Mouse (Mus musculus): ENCODE results near the gene C2cd3.
"Not testable (repeated sequence)": the region's sequence is repeated elsewhere in the genome, so short reads cannot be mapped to it uniquely, and the experiment has no call there.

Gene C2cd3

GRCm38 (mm10) chr7:100470796-100471406 is 98.9 kb downstream of the C2cd3 start:
- DNase-seq (ENCODE audit: low spot score): no peak

- peak; percentile 56 for DNase-seq (ENCODE audit: low spot score)
These were observed 99.4 kb downstream of the C2cd3 start for GRCm38 (mm10) chr7:100471407-100471797.

- DNase-seq (ENCODE audit: low spot score): peak; percentile 57
These were observed 100.7 kb downstream of the C2cd3 start, which contains the start of gene Ucp3 for GRCm38 (mm10) chr7:100472777-100473176. Gene Ucp3 (plus strand): TSS chr7:100472990.

- peak; percentile 42 for DNase-seq (ENCODE audit: low spot score)
These were observed 101.9 kb downstream of the C2cd3 start for GRCm38 (mm10) chr7:100473846-100474454.

GRCm38 (mm10) chr7:100474680-100475079 is 102.6 kb downstream of the C2cd3 start:
- DNase-seq (ENCODE audit: low spot score): peak; percentile 90

GRCm38 (mm10) chr7:100479100-100479822 is 107.2 kb downstream of the C2cd3 start:
- DNase-seq (ENCODE audit: low spot score): no peak

GRCm38 (mm10) chr7:100479823-100480164 is 107.8 kb downstream of the C2cd3 start:
- DNase-seq (ENCODE audit: low spot score): no peak

DNA sequence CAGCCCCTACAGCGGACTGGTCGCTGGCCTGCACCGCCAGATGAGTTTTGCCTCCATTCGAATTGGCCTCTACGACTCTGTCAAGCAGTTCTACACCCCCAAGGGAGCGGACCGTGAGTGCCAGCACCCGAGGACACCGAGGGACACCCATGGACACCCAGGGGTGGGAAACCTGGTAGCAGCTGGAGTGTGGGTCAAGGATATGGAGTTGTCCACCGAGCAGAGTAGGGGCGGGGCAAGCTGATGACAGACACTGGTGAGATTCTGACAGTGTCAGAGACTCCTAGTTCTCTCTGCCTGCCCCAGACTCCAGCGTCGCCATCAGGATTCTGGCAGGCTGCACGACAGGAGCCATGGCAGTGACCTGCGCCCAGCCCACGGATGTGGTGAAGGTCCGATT is 108.1 kb downstream of the C2cd3 start:
- no peak for DNase-seq (ENCODE audit: low spot score)

DNA sequence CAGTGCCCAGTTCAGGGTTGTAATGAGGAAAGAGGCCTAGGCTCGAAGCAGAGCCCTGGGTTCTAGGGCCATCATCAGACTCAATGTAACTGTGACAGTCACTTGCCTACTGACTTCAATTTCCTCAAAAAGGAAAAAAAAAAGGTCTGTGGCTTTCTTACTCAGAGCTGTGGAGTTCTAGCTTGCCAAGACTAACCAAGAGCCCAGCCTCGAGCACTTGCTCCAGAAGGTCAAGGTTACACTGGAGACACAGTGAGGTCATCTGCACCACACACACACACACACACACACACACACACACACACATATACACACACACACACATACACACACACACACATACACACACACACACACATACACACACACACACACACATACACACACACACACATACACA is 110.0 kb downstream of the C2cd3 start:
- not testable (repeated sequence) for DNase-seq (ENCODE audit: low spot score)

DNA sequence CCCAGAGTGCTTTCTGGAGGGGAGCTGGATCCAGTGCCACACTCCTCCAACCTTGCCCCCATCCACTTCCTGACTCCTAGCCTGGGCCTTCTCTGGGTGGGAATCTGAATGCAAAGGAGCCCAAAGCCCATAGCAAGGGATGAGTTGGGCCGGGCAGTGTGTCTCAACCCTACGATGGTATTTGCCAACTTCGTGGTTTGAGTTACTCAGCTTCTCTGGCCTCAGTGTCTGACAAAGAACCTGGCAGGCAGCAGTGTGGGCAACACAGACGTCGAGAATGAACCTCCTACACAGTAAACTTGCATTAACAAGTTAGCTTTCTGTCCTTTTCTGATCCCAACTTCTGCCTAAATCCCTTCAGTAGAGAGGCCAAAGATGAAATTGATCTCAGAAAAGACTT is 112.5 kb downstream of the C2cd3 start:
- peak; percentile 86 for DNase-seq (ENCODE audit: low spot score)

DNA sequence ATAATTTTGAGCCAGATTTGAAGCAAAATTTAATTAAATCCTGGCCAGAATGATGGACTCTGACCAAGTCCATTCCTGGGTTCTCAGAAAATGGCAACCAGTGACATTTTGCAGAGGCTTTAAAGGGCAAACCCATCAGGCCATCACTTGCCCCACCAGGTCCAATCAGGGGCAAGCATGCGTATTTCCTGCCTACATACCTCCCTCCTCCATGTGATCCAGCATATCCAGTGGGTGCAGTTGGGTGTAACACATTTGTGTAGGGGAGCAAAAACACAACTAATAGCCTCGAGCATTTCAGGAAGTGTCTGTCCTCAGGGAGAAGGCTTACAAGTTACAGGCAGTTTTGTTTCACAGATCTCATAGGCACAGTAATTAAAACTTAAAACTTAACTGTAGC is 115.3 kb downstream of the C2cd3 start:
- no peak for DNase-seq (ENCODE audit: low spot score)

GRCm38 (mm10) chr7:100488474-100489048 is 116.5 kb downstream of the C2cd3 start:
- no peak for DNase-seq (ENCODE audit: low spot score)

GRCm38 (mm10) chr7:100492391-100493116 is 120.5 kb downstream of the C2cd3 start:
- DNase-seq (ENCODE audit: low spot score): no peak

DNA sequence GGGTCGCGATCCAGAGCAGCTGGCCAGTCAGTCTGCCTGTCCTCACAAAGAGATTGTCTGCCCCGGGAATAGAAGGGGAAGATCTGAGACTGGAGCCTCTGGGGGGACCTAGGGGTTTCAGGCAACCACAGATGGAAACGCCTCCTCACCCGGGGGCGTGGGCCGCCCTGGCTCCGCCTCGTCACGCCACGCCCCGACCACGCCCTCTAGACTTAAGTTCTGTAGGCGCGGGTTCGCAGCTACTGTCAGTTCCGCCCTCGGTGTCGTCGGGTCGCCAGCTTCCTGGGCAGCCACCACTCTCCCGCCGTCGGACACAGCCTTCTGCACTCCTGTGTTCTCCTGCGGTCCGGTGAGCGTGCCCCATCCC is 121.1 kb downstream of the C2cd3 start, which contains the start of gene Ucp2:
TSS of gene Ucp2 (plus strand) at position 221 of the 367 bp plus-strand sequence.
- DNase-seq (ENCODE audit: low spot score): peak; percentile 61

- peak; percentile 90 for DNase-seq (ENCODE audit: low spot score)
These were observed 121.7 kb downstream of the C2cd3 start for GRCm38 (mm10) chr7:100493484-100494414.

GRCm38 (mm10) chr7:100494415-100494831 is 122.4 kb downstream of the C2cd3 start:
- DNase-seq (ENCODE audit: low spot score): no peak

- peak; percentile 56 for DNase-seq (ENCODE audit: low spot score)
These were observed 123.0 kb downstream of the C2cd3 start for GRCm38 (mm10) chr7:100495042-100495441.

GRCm38 (mm10) chr7:100495581-100496251 is 123.7 kb downstream of the C2cd3 start:
- DNase-seq (ENCODE audit: low spot score): no peak

- DNase-seq (ENCODE audit: low spot score): no peak
These were observed 124.3 kb downstream of the C2cd3 start for GRCm38 (mm10) chr7:100496371-100496770.

- DNase-seq (ENCODE audit: low spot score): no peak
These were observed 124.8 kb downstream of the C2cd3 start for GRCm38 (mm10) chr7:100496791-100497190.
